Mouse (Mus musculus) lung, embryonic 14.5 days (tissue): ENCODE results near the gene Adamts18. TPM values are rescaled to one million over a fixed set of nuclear protein-coding genes. Genes with fewer than 3 reads are reported as not detected.

Experiments
- ATAC-seq: fragments of 200-750 bp; cut with Nextera tagmentation; 2 replicates; pipeline ENCODE4 v1.8.0; 2017; ENCODE audit warnings: mild to moderate bottlenecking, moderate TSS enrichment, moderate library complexity; ENCODE audit not compliant: insufficient read depth
- DNase-seq: peaks from one replicate; pipeline ENCODE4 v3.0.0-alpha.2; 2015
- H3K27ac ChIP-seq: fragments of 300-500 bp; sonication (generic); 2 replicates; pipeline ENCODE4 v1.5.1; 2014; ENCODE audit warnings: low read depth, mild to moderate bottlenecking, moderate library complexity
- H3K27me3 ChIP-seq: fragments of 300-500 bp; sonication (generic); 2 replicates; pipeline ENCODE4 v1.6.1; 2014; ENCODE audit warnings: low read length, control low read depth; ENCODE audit not compliant: insufficient read depth
- H3K36me3 ChIP-seq: fragments of 300-500 bp; sonication (generic); 2 replicates; pipeline ENCODE4 v1.6.1; 2014; ENCODE audit warnings: control low read depth; ENCODE audit not compliant: insufficient read depth
- H3K4me1 ChIP-seq: fragments of 300-500 bp; sonication (generic); 2 replicates; pipeline ENCODE4 v1.6.1; 2014; ENCODE audit warnings: antibody characterized with exemption, control low read depth; ENCODE audit not compliant: insufficient read depth
- H3K4me2 ChIP-seq: fragments of 300-500 bp; sonication (generic); 2 replicates; pipeline ENCODE4 v1.6.1; 2014; ENCODE audit warnings: mild to moderate bottlenecking
- H3K4me3 ChIP-seq: fragments of 300-500 bp; sonication (generic); 2 replicates; pipeline ENCODE4 v1.5.1; 2014; ENCODE audit warnings: low read depth, low read length
- H3K9ac ChIP-seq: fragments of 300-500 bp; sonication (generic); 2 replicates; pipeline ENCODE4 v1.6.1; 2014
- H3K9me3 ChIP-seq: fragments of 300-500 bp; sonication (generic); 2 replicates; pipeline ENCODE4 v1.6.1; 2016; ENCODE audit warnings: low read depth, low read length, control low read depth
- CTCF ChIP-seq: IDR thresholded peaks from 2 replicates; pipeline ENCODE4 v1.5.1; 2016; ENCODE audit warnings: antibody characterized with exemption, low read depth
- WGBS: fragments of 180-500 bp; shearing (Covaris S2); extraction: QIAGEN DNeasy Blood & Tissue Kit; methylation state at CpG from one replicate; pipeline ENCODE4 v1.1.7; 2014; 5-methylcytosine and 5-hydroxymethylcytosine counted together
- polyA plus RNA-seq: library from polyadenylated mRNA; unstranded; fragments of >200 nt; fragmentation: Nextera tagmentation; extraction: Ambion mirVana; gene quantifications from 2 replicates; pipeline ENCODE4 v1.2.1, GENCODE M21; 2014

The Adamts18 gene
- polyA plus RNA-seq, 1 experiment from 2014 or later, result 13.1 TPM

- H3K27ac ChIP-seq, result no peak overlapping the region
- no peak overlapping the region for H3K4me3 ChIP-seq
Measured at GRCm38 (mm10) chr8:113665036-113665435, 183.5 kb downstream of the Adamts18 start.

GRCm38 (mm10) chr8:113664544-113664943 lies 184.0 kb downstream of the Adamts18 start:
- H3K27me3 ChIP-seq, result no peaks in the 10 kb centered on the region
- H3K9me3 ChIP-seq, result no peaks in the 10 kb centered on the region
- peak; percentile 99 for TF ChIP-seq CTCF
- H3K36me3 ChIP-seq, result no peaks in the 10 kb centered on the region
- H3K4me1 ChIP-seq, result no peaks in the 10 kb centered on the region
- H3K4me2 ChIP-seq, result no peak overlapping the region
- no peak overlapping the region for H3K9ac ChIP-seq
- no peak overlapping the region for H3K27ac ChIP-seq
- DNase-seq (peak; percentile 94), ATAC-seq (peak; percentile 90; the same call in 1 of the 2 replicates)
- 5% methylated on average over 2 of the region's 2 CpGs for WGBS
- no peak overlapping the region for H3K4me3 ChIP-seq

More at GRCm38 (mm10) chr8:113665036-113665435, 183.5 kb downstream of the Adamts18 start:
- no peak overlapping the region for H3K9ac ChIP-seq
- H3K27me3 ChIP-seq, result no peaks in the 10 kb centered on the region
- H3K36me3 ChIP-seq, result no peaks in the 10 kb centered on the region
- DNase-seq (no peak), ATAC-seq (no peak)
- no peak overlapping the region for H3K4me2 ChIP-seq
- no peaks in the 10 kb centered on the region for H3K9me3 ChIP-seq
- WGBS, result 61% methylated on average over 4 of the region's 4 CpGs
- H3K4me1 ChIP-seq, result no peaks in the 10 kb centered on the region
- TF ChIP-seq CTCF, result no peak

- no peak for TF ChIP-seq CTCF
- no peak for ATAC-seq
- H3K27ac ChIP-seq, result no peak overlapping the region
- no peak overlapping the region for H3K4me2 ChIP-seq
- no peaks in the 10 kb centered on the region for H3K27me3 ChIP-seq
- H3K4me3 ChIP-seq, result no peak overlapping the region
- H3K9ac ChIP-seq, result no peak overlapping the region
- H3K36me3 ChIP-seq, result no peaks in the 10 kb centered on the region
- DNase-seq, result no peak
- H3K4me1 ChIP-seq, result no peaks in the 10 kb centered on the region
- WGBS, result 91% methylated on average over 1 of the region's 1 CpGs
- H3K9me3 ChIP-seq, result no peaks in the 10 kb centered on the region
Measured at GRCm38 (mm10) chr8:113660128-113660527, 188.4 kb downstream of the Adamts18 start.

GRCm38 (mm10) chr8:113656681-113657298 lies 191.7 kb downstream of the Adamts18 start:
- Histone ChIP-seq H3K4me2 (no peak overlapping the region), H3K36me3 (no peaks in the 10 kb centered on the region), H3K4me3 (no peak overlapping the region), H3K4me1 (no peaks in the 10 kb centered on the region), H3K27me3 (no peaks in the 10 kb centered on the region), H3K9me3 (no peaks in the 10 kb centered on the region), H3K9ac (no peak overlapping the region), H3K27ac (no peak overlapping the region)
- ATAC-seq (no peak), DNase-seq (no peak)
- WGBS, result 80% methylated on average over 11 of the region's 11 CpGs
- TF ChIP-seq CTCF, result no peak

GRCm38 (mm10) chr8:113656154-113656553 lies 192.4 kb downstream of the Adamts18 start:
- ATAC-seq (no peak), DNase-seq (no peak)
- no peaks in the 10 kb centered on the region for H3K27me3 ChIP-seq
- H3K4me3 ChIP-seq, result no peak overlapping the region
- H3K9ac ChIP-seq, result no peak overlapping the region
- H3K9me3 ChIP-seq, result no peaks in the 10 kb centered on the region
- TF ChIP-seq CTCF, result no peak
- H3K4me2 ChIP-seq, result no peak overlapping the region
- 86% methylated on average over 5 of the region's 5 CpGs for WGBS
- no peak overlapping the region for H3K27ac ChIP-seq
- no peaks in the 10 kb centered on the region for H3K4me1 ChIP-seq
- no peaks in the 10 kb centered on the region for H3K36me3 ChIP-seq

- Histone ChIP-seq H3K27ac (no peak overlapping the region), H3K36me3 (no peaks in the 10 kb centered on the region), H3K4me3 (no peak overlapping the region), H3K4me2 (no peak overlapping the region), H3K4me1 (no peaks in the 10 kb centered on the region), H3K9ac (no peak overlapping the region), H3K9me3 (no peaks in the 10 kb centered on the region), H3K27me3 (no peaks in the 10 kb centered on the region)
- TF ChIP-seq CTCF, result no peak
- DNase-seq (no peak), ATAC-seq (peak; percentile 58; the same call in 1 of the 2 replicates)
- WGBS, result 43% methylated on average over 4 of the region's 4 CpGs
Measured at GRCm38 (mm10) chr8:113653151-113653550, 195.4 kb downstream of the Adamts18 start.

- ATAC-seq, result no peak
- Histone ChIP-seq H3K36me3 (no peaks in the 10 kb centered on the region), H3K9ac (no peak overlapping the region), H3K4me3 (no peak overlapping the region), H3K4me2 (no peak overlapping the region), H3K4me1 (no peaks in the 10 kb centered on the region), H3K9me3 (no peaks in the 10 kb centered on the region), H3K27me3 (no peaks in the 10 kb centered on the region), H3K27ac (no peak overlapping the region)
- 75% methylated on average over 12 of the region's 12 CpGs for WGBS
- DNase-seq, result no peak
- no peak for TF ChIP-seq CTCF
Measured at GRCm38 (mm10) chr8:113652450-113652849, 196.1 kb downstream of the Adamts18 start.

Other genes starting within 250 kb of the Adamts18 start
- 9.8 and 10.5 TPM in 2 replicates for gene Mon1b, start 213.2 kb downstream of the Adamts18 start, polyA plus RNA-seq
- gene Syce1l, start 205.5 kb downstream of the Adamts18 start, polyA plus RNA-seq, result not detected in 2 replicates